Mouse (Mus musculus) testis, adult 2 months (tissue): ENCODE data around the gene Dnajc19.

ENCODE experiments used
- CTCF ChIP-seq: fragments of 200-500 bp; IDR thresholded peaks from 2 replicates; pipeline ENCODE4 v1.5.1; 2012; ENCODE audit warnings: low read depth, mild to moderate bottlenecking, inconsistent platforms, low read length, moderate library complexity; ENCODE audit not compliant: control insufficient read depth, insufficient read depth, insufficient replicate concordance
- POLR2A ChIP-seq: fragments of 200-500 bp; IDR thresholded peaks from 2 replicates; pipeline ENCODE4 v1.6.1; 2012; ENCODE audit warnings: low read depth, mild to moderate bottlenecking, inconsistent platforms, low read length, moderate library complexity; ENCODE audit not compliant: control insufficient read depth

DNA sequence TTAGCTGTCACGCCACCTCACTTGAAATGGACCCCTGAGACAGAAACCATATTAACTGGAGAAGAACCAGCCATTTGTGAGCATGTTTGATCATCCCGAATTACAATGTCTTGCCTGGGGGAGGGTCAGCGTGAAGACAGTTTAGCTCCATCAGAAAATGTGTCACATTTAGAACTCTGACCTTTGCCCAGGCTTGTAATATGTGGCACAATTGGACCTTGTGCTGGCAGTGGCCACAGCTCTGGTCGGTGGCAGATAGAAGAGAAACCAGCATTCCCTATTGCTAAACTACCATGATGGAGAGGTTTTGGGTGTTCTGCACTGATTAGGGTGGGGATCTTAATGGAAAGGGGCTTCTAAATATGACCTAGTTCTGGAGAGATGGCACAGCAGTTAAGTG lies 38.7 kb upstream of the Dnajc19 start:
- no peak for TF ChIP-seq CTCF
- TF ChIP-seq POLR2A, result no peak
